Mouse (Mus musculus) liver, embryonic 14.5 days (tissue): ENCODE results near the gene Mrpl43. TPM values are rescaled to one million over a fixed set of nuclear protein-coding genes. Genes with fewer than 3 reads are reported as not detected.

Source experiments
- ATAC-seq: fragments of 200-750 bp; cut with Nextera tagmentation; 2 replicates; pipeline ENCODE4 v1.8.0; 2017; ENCODE audit warnings: moderate number of reproducible peaks, mild to moderate bottlenecking, moderate library complexity; ENCODE audit not compliant: insufficient read depth
- DNase-seq, 3 experiments: peaks; one replicate each; pipeline ENCODE4 v3.0.0-alpha.2; 2012 to 2013; ENCODE audit warnings: low read depth in 3 of 3, low spot score in 3 of 3
- H3K27ac ChIP-seq: fragments of 300-500 bp; sonication (generic); 2 replicates; pipeline ENCODE4 v1.5.1; 2014; ENCODE audit warnings: moderate library complexity, mild to moderate bottlenecking, control low read depth, inconsistent platforms
- H3K27me3 ChIP-seq: fragments of 300-500 bp; sonication (generic); 2 replicates; pipeline ENCODE4 v1.6.1; 2014; ENCODE audit warnings: mild to moderate bottlenecking, low read length, moderate library complexity; ENCODE audit not compliant: control insufficient read depth, insufficient read depth
- H3K36me3 ChIP-seq: fragments of 300-500 bp; sonication (generic); replicated peaks from 2 replicates; pipeline ENCODE4 v1.6.1; 2014; ENCODE audit warnings: low read depth; ENCODE audit not compliant: control insufficient read depth, insufficient read depth
- H3K4me1 ChIP-seq, 2 experiments: fragments of 200-500 bp in 1 of 2; fragments of 300-500 bp in 1 of 2; sonication (generic) in 1 of 2; replicated peaks; 2 replicates each; pipeline ENCODE4 v1.6.1; 2012 to 2014; ENCODE audit warnings: antibody characterized with exemption in 1 of 2, inconsistent platforms in 1 of 2, low read length in 1 of 2; ENCODE audit not compliant: control insufficient read depth in 2 of 2, insufficient read depth in 2 of 2
- H3K4me2 ChIP-seq: fragments of 300-500 bp; sonication (generic); 2 replicates; pipeline ENCODE4 v1.6.1; 2014; ENCODE audit warnings: low read depth, mild to moderate bottlenecking, control low read depth, moderate library complexity
- H3K4me3 ChIP-seq, 2 experiments: fragments of 200-500 bp in 1 of 2; fragments of 300-500 bp in 1 of 2; sonication (generic) in 1 of 2; 2 replicates each; pipeline ENCODE4 v1.5.1; 2012 to 2014; ENCODE audit warnings: low read depth in 2 of 2, low read length in 2 of 2, mild to moderate bottlenecking in 2 of 2, control low read depth in 1 of 2, inconsistent platforms in 1 of 2, moderate library complexity in 1 of 2; ENCODE audit not compliant: insufficient read depth in 1 of 2
- H3K9ac ChIP-seq: fragments of 300-500 bp; sonication (generic); replicated peaks from 2 replicates; pipeline ENCODE4 v1.6.1; 2014; ENCODE audit warnings: mild to moderate bottlenecking, control low read depth, moderate library complexity
- H3K9me3 ChIP-seq: fragments of 300-500 bp; sonication (generic); 2 replicates; pipeline ENCODE4 v1.6.1; 2016; ENCODE audit warnings: low read length, mixed read lengths; ENCODE audit not compliant: control insufficient read depth
- CTCF ChIP-seq: IDR thresholded peaks from 2 replicates; pipeline ENCODE4 v1.5.1; 2016; ENCODE audit warnings: antibody characterized with exemption, low read depth, control low read depth
- EP300 ChIP-seq: IDR thresholded peaks from 2 replicates; pipeline ENCODE4 v1.6.1; 2016; ENCODE audit warnings: antibody characterized with exemption, low read depth
- WGBS: fragments of 180-500 bp; shearing (Covaris S2); extraction: QIAGEN DNeasy Blood & Tissue Kit; methylation state at CpG from one replicate; pipeline ENCODE4 v1.1.7; 2014; ENCODE audit not compliant: insufficient replicate concordance; 5-methylcytosine and 5-hydroxymethylcytosine counted together
- polyA plus RNA-seq, 2 experiments: library from polyadenylated mRNA; depleted of rRNA in 1 of 2; stranded (reverse) in 1 of 2; unstranded in 1 of 2; fragments of >200 nt; fragmentation: Nextera tagmentation in 1 of 2; extraction: Ambion mirVana in 1 of 2; gene quantifications; 2 replicates each; pipeline versions ENCODE4 v1.2.1 to v1.2.3; 2012 to 2014

Gene Mrpl43
- polyA plus RNA-seq, 2 experiments, result 19.6 to 28.9 TPM

DNA sequence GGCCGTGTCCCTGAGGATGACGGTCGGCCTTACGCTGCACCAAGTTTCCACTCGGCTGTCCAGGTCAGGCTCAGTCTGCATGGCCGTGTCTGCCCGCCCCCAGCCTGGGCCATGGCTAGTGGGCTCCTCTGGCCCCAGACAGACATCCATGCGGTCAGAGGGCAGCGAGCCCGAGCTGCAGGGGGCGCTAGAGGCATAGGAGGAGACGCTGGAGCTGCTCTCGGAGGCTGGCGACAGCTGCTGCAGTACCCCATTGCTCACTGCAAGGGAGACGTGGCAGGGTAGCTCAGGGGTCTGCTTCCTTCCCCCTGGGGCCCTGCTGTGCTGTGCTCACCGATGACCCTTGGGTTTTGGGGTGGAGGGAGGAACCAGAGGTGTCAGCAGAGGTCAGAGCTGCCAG lies 30.6 kb upstream of the Mrpl43 start:
- Histone ChIP-seq H3K27ac (no peak overlapping the region), H3K27me3 (peaks cover 2% of the 10 kb centered on the region), H3K4me1 (no peaks in the 10 kb centered on the region), H3K4me2 (no peak overlapping the region), H3K36me3 (no peaks in the 10 kb centered on the region), H3K4me3 (no peak overlapping the region), H3K9me3 (no peaks in the 10 kb centered on the region), H3K9ac (no peak overlapping the region)
- 25% methylated on average over 16 of the region's 16 CpGs for whole genome bisulfite sequencing
- ATAC-seq (0 out of 2 replicates have a peak, but pooled peaks have one; percentile 19), DNase-seq (no peak)
- TF ChIP-seq EP300 (no peak), CTCF (peak; percentile 88)

DNA sequence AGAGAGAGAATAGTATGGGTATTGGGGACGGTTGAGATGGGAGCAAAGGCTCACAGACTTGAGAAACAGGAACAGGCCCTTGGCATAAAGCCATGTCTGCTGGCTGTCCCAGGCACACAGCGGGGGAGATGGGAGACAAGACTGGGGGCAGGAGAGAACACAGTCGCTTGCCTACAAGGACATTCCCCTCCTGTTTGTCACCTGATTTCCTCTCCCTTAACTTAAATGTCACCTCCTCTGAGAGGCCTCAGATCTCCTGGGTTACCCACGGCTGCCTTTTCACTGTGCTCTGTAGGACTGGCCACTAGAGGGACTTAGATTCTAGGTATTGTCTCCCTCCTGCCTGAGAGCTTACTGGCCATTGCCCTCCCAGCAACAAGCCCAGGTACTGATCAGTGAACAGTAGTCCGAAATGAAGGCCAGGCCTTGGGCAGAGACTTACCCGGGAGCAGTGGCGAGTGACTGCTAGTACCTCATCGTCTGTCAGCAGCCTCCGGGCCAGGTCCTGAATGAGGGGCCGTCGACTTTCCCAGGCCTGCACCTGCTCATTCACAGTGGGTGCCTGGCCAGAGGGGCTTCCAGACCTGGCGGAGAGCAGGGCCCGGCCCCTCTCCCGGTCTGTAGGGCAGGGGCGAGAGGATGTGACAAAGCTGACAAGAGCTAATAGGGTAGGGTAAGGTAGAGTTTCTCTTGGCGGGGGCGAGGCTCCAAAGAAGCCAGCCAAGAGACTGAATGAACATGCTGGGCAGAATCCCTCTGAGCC lies 26.5 kb upstream of the Mrpl43 start:
- no peak for TF ChIP-seq EP300
- peak; percentile 45 for TF ChIP-seq CTCF
- ATAC-seq (no peak), DNase-seq (no peak)
- Histone ChIP-seq H3K27me3 (no peaks in the 10 kb centered on the region), H3K27ac (no peak overlapping the region), H3K4me1 (peaks cover 0 to 2% of the 10 kb centered on the region in 2 experiments; a peak in 1 of 4 replicates), H3K4me2 (no peak overlapping the region), H3K9me3 (no peaks in the 10 kb centered on the region), H3K36me3 (no peaks in the 10 kb centered on the region), H3K9ac (no peak overlapping the region), H3K4me3 (no peak overlapping the region)
- WGBS, result 51% methylated on average over 17 of the region's 17 CpGs

DNA sequence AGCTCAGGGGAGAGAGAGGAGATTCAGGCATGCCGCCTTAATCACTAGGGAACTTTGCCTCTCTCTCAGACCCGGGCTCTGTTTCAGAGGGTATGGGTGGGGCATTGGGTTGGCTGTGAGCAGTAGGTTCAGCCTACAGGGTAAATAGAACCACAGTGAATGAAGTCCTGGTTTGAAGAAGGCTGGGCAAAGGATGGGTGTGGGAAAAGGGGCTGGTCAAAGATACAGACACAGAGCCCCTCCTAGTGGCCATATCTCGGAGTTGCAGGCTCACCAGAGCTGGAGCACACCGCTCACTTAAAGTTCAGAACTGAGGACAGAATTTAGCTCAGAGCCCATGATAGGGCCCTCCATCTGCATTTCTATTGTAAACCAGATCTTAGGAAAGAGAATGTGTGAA lies 25.5 kb upstream of the Mrpl43 start:
- no peak overlapping the region for H3K27ac ChIP-seq
- peaks cover 0 to 2% of the 10 kb centered on the region in 2 experiments; a peak in 1 of 4 replicates for H3K4me1 ChIP-seq
- no peak overlapping the region for H3K4me3 ChIP-seq
- 22% methylated on average over 4 of the region's 4 CpGs for WGBS
- DNase-seq, result no peak
- H3K27me3 ChIP-seq, result no peaks in the 10 kb centered on the region
- H3K9me3 ChIP-seq, result no peaks in the 10 kb centered on the region
- H3K4me2 ChIP-seq, result no peak overlapping the region
- no peak overlapping the region for H3K9ac ChIP-seq
- TF ChIP-seq CTCF (peak; percentile 87), EP300 (no peak)
- peak; percentile 22; the same call in 1 of the 2 replicates for ATAC-seq
- H3K36me3 ChIP-seq, result no peaks in the 10 kb centered on the region

DNA sequence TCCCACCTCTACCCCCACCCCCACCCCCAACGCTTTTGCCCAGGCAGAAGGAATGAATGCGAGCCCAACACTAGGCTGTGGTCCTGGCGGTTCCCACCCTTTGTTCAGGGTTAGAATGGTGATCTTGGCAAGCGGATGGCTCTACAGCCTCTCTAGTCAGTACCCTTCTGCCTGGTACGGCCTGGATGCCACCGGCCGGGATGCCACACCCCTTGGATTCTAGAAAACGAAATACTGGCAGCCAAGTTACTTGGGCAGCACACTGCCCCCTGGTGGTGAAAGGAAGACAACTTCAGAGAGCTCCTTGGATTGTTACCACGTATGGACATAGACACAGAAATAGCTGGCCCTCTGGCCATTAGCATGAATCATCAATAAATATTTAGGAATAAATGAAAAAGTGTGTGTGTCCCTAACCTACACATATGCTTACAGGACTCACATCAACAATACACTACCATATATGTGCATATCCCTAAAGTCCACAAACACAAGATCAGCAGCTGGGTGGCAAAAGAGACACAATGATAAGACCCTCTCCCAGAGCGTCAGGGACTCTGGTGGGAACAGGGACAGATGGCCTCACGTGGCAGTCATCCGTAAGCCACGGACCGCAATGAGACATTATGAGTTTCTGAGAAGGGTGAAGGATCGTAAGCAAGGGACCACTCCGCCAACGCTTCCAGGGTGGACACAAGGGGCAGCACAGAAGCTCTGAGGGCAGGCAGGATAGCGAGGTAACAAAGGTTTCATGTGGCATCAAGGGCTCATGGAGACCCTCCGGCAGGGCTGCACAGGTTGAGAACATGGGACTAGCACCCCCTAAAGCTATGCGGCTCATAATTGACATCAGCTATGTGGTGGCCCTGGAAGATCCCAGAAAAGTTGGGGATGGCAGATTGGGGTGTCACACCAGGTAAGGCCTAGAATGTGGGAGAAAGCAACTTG lies 24.8 kb upstream of the Mrpl43 start:
- Histone ChIP-seq H3K9ac (no peak overlapping the region), H3K27ac (no peak overlapping the region), H3K27me3 (no peaks in the 10 kb centered on the region), H3K4me3 (no peak overlapping the region), H3K4me1 (peaks cover 0 to 2% of the 10 kb centered on the region in 2 experiments; a peak in 1 of 4 replicates), H3K4me2 (peak overlapping the region; percentile 56), H3K9me3 (no peaks in the 10 kb centered on the region), H3K36me3 (no peaks in the 10 kb centered on the region; the same call in 1 of the 2 replicates)
- DNase-seq, result peak in 2 of 3 experiments; percentile 62 to 76
- WGBS, result 37% methylated on average over 20 of the region's 20 CpGs
- no peak for ATAC-seq
- TF ChIP-seq CTCF (peak; percentile 92), EP300 (no peak)

DNA sequence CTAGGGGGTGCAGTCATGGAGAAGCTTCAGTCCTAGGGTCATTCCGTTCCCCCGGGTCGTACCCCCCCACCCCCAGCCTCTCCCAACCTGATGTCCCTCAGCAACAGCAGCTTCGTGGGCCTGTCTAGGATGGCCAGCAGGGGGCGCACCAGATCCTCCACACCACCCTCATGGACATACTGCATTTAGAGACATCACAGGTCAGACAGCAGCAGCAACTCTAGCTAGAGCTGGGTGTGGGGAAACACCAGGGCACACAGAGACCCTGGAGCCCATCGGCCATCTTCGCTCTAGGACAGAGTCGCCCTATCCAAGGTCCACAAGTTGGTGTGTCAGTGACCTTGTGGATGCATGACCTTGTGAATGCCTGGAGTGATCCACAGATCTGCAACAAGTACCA lies 23.9 kb upstream of the Mrpl43 start:
- H3K9ac ChIP-seq, result no peak overlapping the region
- no peak overlapping the region for H3K27ac ChIP-seq
- ATAC-seq (0 out of 2 replicates have a peak, but pooled peaks have one; percentile 8), DNase-seq (no peak)
- H3K36me3 ChIP-seq, result no peaks in the 10 kb centered on the region; the same call in 1 of the 2 replicates
- TF ChIP-seq EP300 (no peak), CTCF (peak; percentile 96)
- 17% methylated on average over 8 of the region's 8 CpGs for WGBS
- no peak overlapping the region for H3K4me2 ChIP-seq
- H3K4me3 ChIP-seq, result no peak overlapping the region
- no peaks in the 10 kb centered on the region for H3K9me3 ChIP-seq
- no peaks in the 10 kb centered on the region for H3K27me3 ChIP-seq
- peaks cover 0 to 2% of the 10 kb centered on the region in 2 experiments; a peak in 1 of 4 replicates for H3K4me1 ChIP-seq
